Mouse (Mus musculus) gastrocnemius, postnatal 36 days (tissue): ENCODE results near the gene 1600012H06Rik. TPM values are rescaled to one million over a fixed set of nuclear protein-coding genes. Genes with fewer than 3 reads are reported as not detected.
"Not testable (repeated sequence)": the region's sequence is repeated elsewhere in the genome, so short reads cannot be mapped to it uniquely, and the experiment has no call there.

ENCODE experiments used
- DNase-seq, 2 experiments: peaks; one replicate each; pipeline ENCODE4 v3.0.0; 2022
- intact Hi-C: fragments of 180-260 bp; cut with DNase I; formaldehyde crosslinking; loops from one replicate; pipeline ENCODE4 v1.15.1; 2025
- total RNA-seq, 2 experiments: library from RNA; stranded (reverse); gene quantifications; 2 replicates each; pipeline ENCODE4 v1.2.3; 2021

1600012H06Rik gene
- total RNA-seq, 2 experiments from 2014 or later, result 6.5 to 8.6 TPM

GRCm38 (mm10) chr17:14994140-14994539 is 51.2 kb downstream of the 1600012H06Rik start:
- intact Hi-C loops, DNase-seq: not testable (repeated sequence)

DNA sequence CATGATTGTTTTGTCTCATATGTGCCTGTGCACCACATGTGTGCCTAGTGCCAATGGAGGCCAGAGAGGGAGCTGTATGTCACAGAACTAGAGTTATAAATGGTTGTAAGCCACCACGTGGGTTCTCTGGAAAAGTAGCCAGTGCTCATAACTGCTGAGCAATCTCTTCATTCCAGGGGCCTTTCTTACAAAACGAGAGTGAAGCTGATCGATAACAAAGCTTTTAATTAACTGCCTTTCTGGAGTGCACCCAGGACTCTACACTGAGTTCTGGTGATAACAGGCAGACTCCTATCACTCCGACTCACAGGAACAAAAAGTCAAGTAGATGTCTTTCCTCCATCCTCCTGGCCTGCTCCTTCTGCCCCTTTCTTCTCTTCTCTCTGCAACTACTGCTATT is 57.1 kb downstream of the 1600012H06Rik start:
- intact Hi-C loops, DNase-seq: not testable (repeated sequence)

GRCm38 (mm10) chr17:15009088-15009487 is 66.1 kb downstream of the 1600012H06Rik start:
- intact Hi-C loops, DNase-seq: not testable (repeated sequence)

Other genes with a start within 250 kb of the 1600012H06Rik start
- gene Thbs2, start 248.9 kb upstream of the 1600012H06Rik start, total RNA-seq, result 10 to 100 TPM in 1 of 2 experiments, 1 to 10 TPM in 1; 6.6 to 10.8 TPM
- 1 to 10 TPM; 1.8 to 2.0 TPM for gene Wdr27, start within 50 bp of the 1600012H06Rik start, total RNA-seq
- 10 to 100 TPM; 43.2 to 46.4 TPM for gene Phf10, start 18.1 kb downstream of the 1600012H06Rik start, total RNA-seq
- 1 to 10 TPM; 2.2 to 2.6 TPM for gene 9030025P20Rik, start 35.3 kb downstream of the 1600012H06Rik start, total RNA-seq
- not detected for gene Gm3417, start 35.6 kb downstream of the 1600012H06Rik start, total RNA-seq
- 1 to 10 TPM; 1.4 to 1.7 TPM for gene Gm3435, start 67.0 kb downstream of the 1600012H06Rik start, total RNA-seq
- gene Ermard, start 98.0 kb downstream of the 1600012H06Rik start, total RNA-seq, result 10 to 100 TPM; 13.7 to 17.7 TPM
- not detected for gene Tcte3, start 98.3 kb downstream of the 1600012H06Rik start, total RNA-seq
- under 1 TPM; 0.79 to 0.89 TPM for gene Gm3448, start 98.4 kb downstream of the 1600012H06Rik start, total RNA-seq